Mouse (Mus musculus) spleen, adult 18-20 months (tissue): ENCODE measurements at regions not wholly inside any gene's neighbourhood (a gene's known extent, or its start where the extent isn't known, plus 50 kb on each side); places are given as distances from the start of the nearest gene placed in this dataset.
A peak's percentile ranks its signal among the peaks of the same experiment; 100 is the strongest.
"Not testable (repeated sequence)": the region's sequence is repeated elsewhere in the genome, so short reads cannot be mapped to it uniquely, and the experiment has no call there.

Experiments
- DNase-seq, 2 experiments: peaks; one replicate each; pipeline ENCODE4 v3.0.0; 2022; ENCODE audit warnings: mixed read lengths in 2 of 2

GRCm38 (mm10) chr10:57046021-57046420 lies 440.2 kb upstream of the Hsf2 start:
- DNase-seq, result no peak

- DNase-seq, result no peak
Measured at GRCm38 (mm10) chr10:57046891-57047290, 439.3 kb upstream of the Hsf2 start.

- no peak for DNase-seq
Measured at GRCm38 (mm10) chr10:57047719-57048118, 438.5 kb upstream of the Hsf2 start.

GRCm38 (mm10) chr10:57053375-57053774 lies 432.8 kb upstream of the Hsf2 start:
- DNase-seq, result not testable (repeated sequence)

DNA sequence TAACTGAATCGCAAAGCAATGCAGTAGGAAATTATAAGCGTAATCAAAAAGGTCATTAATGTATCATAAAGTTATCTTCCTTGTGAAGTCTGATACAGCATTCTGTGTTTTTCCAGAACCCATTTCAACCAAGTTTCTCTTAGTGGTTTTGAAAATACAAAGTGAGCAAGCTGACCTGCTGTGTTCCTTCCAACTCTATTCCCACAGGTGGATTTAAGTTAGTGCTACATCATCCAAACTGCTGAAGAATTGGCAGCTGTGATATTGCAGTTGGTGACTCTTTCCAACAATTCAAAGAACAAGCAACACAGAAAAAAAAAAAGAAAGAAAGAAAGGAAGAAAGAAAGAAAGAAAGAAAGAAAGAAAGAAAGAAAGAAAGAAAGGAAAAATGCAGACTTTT lies 396.1 kb upstream of the Hsf2 start:
- DNase-seq, result no peak

DNA sequence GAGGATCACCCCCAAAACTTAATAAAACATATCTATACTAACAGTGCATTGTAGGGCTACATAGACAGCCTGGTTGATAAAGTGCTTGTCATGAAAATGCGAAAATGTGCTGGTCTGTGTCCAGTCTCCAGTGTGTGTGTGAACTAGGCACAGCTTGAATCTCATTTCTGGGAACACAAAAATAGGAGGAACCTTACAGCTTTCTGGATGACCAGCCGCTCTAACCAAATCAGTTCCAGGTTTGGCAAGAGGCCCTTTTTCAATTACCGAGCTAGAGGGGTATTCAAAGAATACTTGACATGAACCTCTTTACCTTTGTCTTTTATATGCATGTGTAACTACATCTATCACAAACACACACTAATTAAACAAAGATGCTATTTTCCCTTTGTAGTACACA lies 390.3 kb upstream of the Hsf2 start:
- DNase-seq, result no peak

GRCm38 (mm10) chr10:57113359-57113758 lies 372.8 kb upstream of the Hsf2 start:
- no peak for DNase-seq

DNA sequence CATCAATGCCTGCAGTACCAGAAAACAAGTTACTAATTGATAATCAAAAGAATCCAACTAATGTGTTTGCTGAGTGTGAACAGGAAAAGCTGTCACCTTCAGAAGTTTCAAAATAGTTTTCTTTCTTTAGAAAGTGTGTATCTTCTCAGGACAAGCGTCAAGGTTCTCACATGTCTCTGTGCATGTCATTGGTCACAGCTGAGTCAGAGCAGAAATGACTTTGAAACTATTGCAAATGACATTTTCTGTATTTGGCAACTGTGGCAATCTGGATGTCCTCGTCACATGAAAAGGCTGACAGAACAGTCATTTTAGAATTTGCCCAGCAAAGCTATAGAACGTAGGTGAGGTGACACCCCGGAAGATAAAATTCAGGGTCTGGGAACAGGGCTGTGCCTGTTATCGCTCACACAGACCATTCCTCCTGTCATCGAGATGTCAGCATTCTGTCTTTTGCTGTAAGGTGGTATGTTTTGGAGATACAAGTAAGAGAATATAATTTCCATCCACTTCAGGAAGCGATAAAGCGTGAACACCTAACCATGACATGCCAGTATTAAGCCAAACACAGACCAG lies 371.4 kb upstream of the Hsf2 start:
- DNase-seq, result no peak

DNA sequence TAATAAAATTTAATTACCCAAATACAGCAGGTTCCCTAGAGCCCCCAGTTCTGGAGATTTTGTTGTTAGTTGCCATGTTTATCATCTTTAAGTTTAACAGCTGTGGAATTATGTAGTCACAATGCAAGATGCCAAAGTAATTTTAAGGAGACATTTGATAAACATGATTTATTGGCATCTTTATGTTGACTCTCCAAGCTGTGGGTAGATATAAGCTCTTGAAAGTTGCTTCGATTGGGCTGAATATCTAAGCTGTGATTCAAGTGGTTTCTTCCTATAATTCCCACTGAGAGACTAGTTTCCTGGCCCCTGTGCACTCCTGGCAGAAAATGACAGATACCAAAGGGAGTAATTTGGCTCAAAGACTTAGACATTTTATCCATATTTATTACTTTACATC lies 364.7 kb upstream of the Hsf2 start:
- DNase-seq, result no peak

- no peak for DNase-seq
Measured at GRCm38 (mm10) chr10:57127185-57127584, 359.0 kb upstream of the Hsf2 start.

DNA sequence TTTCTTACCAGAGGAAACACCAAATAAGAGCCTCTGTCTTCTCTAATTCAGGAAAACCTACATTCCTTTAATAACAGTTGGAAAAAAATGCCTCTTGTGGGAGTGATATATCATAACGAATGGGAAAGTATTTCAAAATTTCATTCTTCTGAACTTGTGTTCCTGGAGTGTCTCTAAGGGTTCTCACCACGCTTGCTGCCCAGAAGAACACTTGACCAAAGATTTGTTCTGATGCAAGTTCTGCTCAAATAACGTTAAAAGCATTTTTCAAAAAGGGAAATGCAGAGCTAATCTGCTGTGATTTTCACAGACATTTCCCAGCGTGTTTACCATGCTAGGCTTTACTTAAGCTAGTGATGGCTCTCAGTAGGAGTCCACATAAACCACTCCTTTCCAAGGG lies 329.8 kb upstream of the Hsf2 start:
- DNase-seq, result no peak

- no peak for DNase-seq
Measured at GRCm38 (mm10) chr10:57156912-57157311, 329.3 kb upstream of the Hsf2 start.

DNA sequence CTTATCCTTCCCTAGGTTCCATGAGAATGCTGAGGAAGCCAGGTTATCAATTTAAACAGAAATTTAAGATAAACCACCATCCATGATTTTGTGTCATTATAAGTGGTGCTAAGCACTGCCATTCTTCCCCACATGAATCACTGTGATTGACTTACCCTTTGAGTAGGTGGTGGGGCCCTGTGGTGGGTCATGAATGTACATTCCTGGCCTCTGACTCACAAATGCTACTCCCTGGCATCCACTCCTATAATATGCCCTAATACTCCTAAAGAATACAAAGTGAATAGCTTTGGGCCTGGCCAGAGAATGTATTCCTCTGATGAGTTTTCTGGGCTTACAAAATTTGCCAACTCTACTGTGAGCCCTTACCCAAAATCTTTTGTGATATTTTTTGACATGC lies 325.6 kb upstream of the Hsf2 start:
- DNase-seq, result no peak

DNA sequence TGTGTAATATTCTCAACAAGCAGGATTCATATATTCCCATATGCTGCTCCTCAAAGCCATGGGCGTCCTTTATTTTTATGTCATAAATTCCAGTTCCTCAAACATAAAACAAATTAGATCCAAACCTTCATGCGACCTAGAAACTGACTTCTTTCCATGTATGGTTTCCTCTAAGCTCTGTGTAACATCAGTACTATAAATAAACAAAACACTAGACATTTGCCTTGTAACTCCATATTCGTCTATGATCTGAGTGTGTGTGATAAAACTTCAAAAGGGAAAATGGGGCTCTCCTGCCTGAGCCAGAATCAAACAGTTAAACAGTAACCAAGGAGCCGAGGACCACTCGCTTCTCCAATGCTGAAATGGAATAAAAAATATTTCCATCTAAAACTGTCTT lies 322.8 kb upstream of the Hsf2 start:
- DNase-seq, result no peak

GRCm38 (mm10) chr10:57183560-57183959 lies 302.6 kb upstream of the Hsf2 start:
- DNase-seq, result peak in 1 of 2 experiments; percentile 13

GRCm38 (mm10) chr10:57210701-57211100 lies 275.5 kb upstream of the Hsf2 start:
- DNase-seq, result no peak

GRCm38 (mm10) chr10:57231117-57231516 lies 255.1 kb upstream of the Hsf2 start:
- DNase-seq, result no peak

- DNase-seq, result no peak
Measured at GRCm38 (mm10) chr10:57281220-57281619, 205.0 kb upstream of the Hsf2 start.

- DNase-seq, result no peak
Measured at GRCm38 (mm10) chr10:57282896-57283295, 203.3 kb upstream of the Hsf2 start.

GRCm38 (mm10) chr10:57291596-57291995 lies 194.6 kb upstream of the Hsf2 start:
- DNase-seq, result no peak

GRCm38 (mm10) chr10:57313799-57314198 lies 172.4 kb upstream of the Hsf2 start:
- no peak for DNase-seq

DNA sequence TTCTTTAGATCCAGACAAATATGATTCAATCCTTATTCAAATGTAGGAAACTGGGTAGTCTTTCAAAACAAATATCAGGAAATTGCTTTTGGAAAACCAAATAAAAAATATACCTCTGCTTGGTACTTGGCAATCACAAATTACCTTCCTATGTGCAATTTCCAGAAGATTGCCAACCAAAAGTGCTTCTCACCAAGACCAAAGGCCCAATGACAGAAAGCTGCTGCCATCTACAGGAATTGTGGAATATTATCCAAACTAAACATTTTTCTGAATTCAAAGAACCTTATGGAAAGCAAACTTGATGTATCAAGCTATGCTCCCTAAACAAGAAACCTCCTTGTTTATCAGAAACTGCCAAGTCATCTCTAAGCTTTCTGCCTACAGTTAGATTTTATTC lies 169.1 kb upstream of the Hsf2 start:
- DNase-seq, result no peak

DNA sequence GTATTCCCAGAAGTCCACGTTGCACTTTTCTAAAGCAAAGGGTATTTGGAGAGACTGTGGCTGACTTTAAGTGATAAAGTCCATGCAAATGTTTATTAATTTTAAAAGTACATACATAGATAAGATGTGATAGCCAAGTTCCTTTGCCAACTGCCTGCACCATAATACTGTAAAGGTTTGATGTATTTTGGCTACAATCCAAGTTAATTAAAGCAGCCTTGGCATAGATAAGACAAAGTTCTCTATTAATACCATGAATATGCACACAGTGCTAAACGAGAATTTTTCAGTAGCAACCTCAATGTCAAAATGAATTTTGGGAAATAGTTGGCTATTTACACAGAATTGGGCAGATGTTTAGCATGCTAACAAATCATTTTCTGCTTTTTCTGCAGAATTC lies 167.0 kb upstream of the Hsf2 start:
- no peak for DNase-seq

DNA sequence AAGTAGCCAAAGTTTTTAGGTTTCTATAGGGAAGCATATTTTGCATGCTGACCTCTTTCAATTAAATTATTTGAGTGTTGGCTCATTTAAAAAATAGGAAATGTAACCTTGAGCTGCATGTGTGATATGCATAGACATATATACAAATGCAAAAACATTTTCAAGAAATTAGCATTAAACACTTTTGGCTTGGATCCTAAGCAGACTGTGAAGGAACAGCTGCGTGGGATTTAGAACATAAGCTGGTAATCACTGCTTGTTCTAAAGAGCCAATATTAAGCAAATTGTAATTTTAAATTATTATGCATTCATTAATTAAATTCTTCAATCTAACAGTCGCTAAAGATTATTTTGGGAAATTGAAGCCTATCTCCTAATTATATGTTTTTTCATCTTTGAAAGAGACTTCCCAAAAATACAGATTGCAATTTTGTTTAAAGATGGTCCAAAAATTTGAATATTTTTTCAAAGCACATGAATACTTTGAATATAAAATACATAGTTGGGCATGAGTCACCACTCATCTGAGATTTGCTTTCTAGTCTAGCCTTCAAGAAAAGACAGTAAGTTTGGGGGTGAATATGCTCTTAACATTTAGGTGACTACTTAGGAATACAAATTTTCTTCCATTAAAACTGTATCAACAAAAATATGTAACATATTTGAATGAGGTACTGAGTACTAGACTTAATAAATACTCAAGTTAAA lies 163.3 kb upstream of the Hsf2 start:
- DNase-seq, result no peak

DNA sequence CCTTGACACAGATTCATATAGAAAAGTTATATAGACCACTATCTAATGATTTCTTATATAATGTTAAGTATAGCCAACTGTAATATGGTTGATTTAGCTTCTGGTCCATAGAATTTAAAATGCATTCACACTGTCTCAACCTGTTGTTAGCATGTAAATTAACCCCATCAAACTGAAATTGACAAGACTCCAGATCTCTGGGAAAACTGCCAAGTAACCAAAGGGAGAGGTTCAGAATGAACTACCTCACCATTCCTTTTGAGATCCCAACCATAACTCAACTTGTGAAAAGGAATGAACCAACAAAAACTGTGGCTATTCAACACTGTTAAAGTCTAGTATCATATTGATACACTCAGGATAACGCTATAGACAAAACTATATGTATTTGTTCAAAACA lies 162.0 kb upstream of the Hsf2 start:
- DNase-seq, result no peak
